Comparison of ENCODE assay signal across 19 mouse cellular contexts in the genomic region with DNA sequence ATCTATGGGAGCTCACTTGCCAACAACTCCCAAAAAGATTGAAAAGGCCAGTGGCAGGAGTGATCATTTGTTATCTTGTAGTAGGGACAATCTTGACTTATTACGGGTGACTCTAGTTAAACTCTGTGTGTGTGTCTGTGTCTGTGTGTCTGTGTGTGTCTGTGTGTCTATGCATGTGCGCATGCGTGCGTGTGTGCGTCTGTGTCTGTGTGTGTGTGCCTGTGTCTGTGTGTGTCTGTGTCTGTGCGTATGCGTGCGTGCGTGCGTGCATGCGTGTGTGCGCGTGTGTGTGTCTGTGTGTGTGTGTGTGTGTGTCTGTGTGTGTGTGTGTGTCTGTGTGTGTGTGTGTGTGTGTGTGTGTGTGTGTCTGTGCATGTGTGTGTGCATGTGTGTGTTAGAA.
DNase-seq lines count a peak whose midpoint lies in the region; ATAC-seq and TF ChIP-seq lines count a peak whose summit lies in the region.
"Had no signal": no experiment of that assay in that cellular context is flagged by ENCODE, and none has a peak within 500 bp of the region (broad histone marks: within the 10 kb centered on the region; RNA-seq: fewer than 3 reads in every experiment).

No protein-coding gene starts in this region.

- peaks cover 6% of the 10 kb centered on the region for H3K4me1 ChIP-seq in forebrain, embryonic 16.5 days (replicated peaks; ENCODE audit: control insufficient read depth, insufficient read depth, low read length)
- no peaks in the 10 kb centered on the region for H3K4me1 ChIP-seq in forebrain, postnatal 0 days (ENCODE audit: insufficient read depth)
- H3K4me1 ChIP-seq in hindbrain, postnatal 0 days (ENCODE audit: insufficient read depth, low read length) = no peaks in the 10 kb centered on the region
- peaks cover 5% of the 10 kb centered on the region for H3K4me1 ChIP-seq in hindbrain, embryonic 14.5 days (replicated peaks; ENCODE audit: control insufficient read depth, insufficient read depth, low read length)
- no peaks in the 10 kb centered on the region for H3K4me1 ChIP-seq in midbrain, embryonic 14.5 days (ENCODE audit: control insufficient read depth, insufficient read depth, low read length)
- H3K4me1 ChIP-seq in midbrain, postnatal 0 days (ENCODE audit: insufficient read depth, low read length) = no peaks in the 10 kb centered on the region
- H3K4me1 ChIP-seq in midbrain, embryonic 16.5 days (ENCODE audit: control insufficient read depth, insufficient read depth, low read length) = no peaks in the 10 kb centered on the region
- H3K4me1 ChIP-seq: embryonic facial prominence, embryonic 15.5 days; forebrain, embryonic 12.5 days; heart, embryonic 13.5 days had no signal

- H3K9me3 ChIP-seq in forebrain, embryonic 16.5 days (ENCODE audit: control insufficient read depth, low read length) = no peaks in the 10 kb centered on the region
- no peaks in the 10 kb centered on the region for H3K9me3 ChIP-seq in forebrain, postnatal 0 days (ENCODE audit: low read length)
- no peaks in the 10 kb centered on the region for H3K9me3 ChIP-seq in hindbrain, postnatal 0 days (ENCODE audit: low read length)
- no peaks in the 10 kb centered on the region for H3K9me3 ChIP-seq in hindbrain, embryonic 14.5 days (ENCODE audit: control insufficient read depth, low read length)
- H3K9me3 ChIP-seq in midbrain, embryonic 14.5 days (ENCODE audit: control insufficient read depth, low read length) = no peaks in the 10 kb centered on the region
- no peaks in the 10 kb centered on the region for H3K9me3 ChIP-seq in midbrain, postnatal 0 days (ENCODE audit: low read length)
- no peaks in the 10 kb centered on the region for H3K9me3 ChIP-seq in midbrain, embryonic 16.5 days (replicated peaks; ENCODE audit: control insufficient read depth, low read length, poor library complexity, severe bottlenecking)
- H3K9me3 ChIP-seq: embryonic facial prominence, embryonic 15.5 days; forebrain, embryonic 12.5 days; heart, embryonic 13.5 days had no signal

- no peak for TF ChIP-seq CTCF in forebrain, postnatal 0 days (IDR thresholded peaks at IDR 0.05; ENCODE audit: low read depth)
- no peak for TF ChIP-seq CTCF in hindbrain, postnatal 0 days (IDR thresholded peaks at IDR 0.05; ENCODE audit: low read depth)
- TF ChIP-seq CTCF in midbrain, postnatal 0 days (IDR thresholded peaks at IDR 0.05) = no peak

- 94% methylated on average over 13 of the region's 13 CpGs for WGBS in forebrain, embryonic 16.5 days
- WGBS in forebrain, postnatal 0 days = 97% methylated on average over 13 of the region's 13 CpGs
- WGBS in hindbrain, postnatal 0 days = 94% methylated on average over 13 of the region's 13 CpGs
- 96% methylated on average over 13 of the region's 13 CpGs for WGBS in hindbrain, embryonic 14.5 days
- 97% methylated on average over 13 of the region's 13 CpGs for WGBS in midbrain, embryonic 14.5 days
- WGBS in midbrain, postnatal 0 days = 99% methylated on average over 13 of the region's 13 CpGs
- WGBS in midbrain, embryonic 16.5 days = over 99% methylated on average over 13 of the region's 13 CpGs

- no peak overlapping the region for H3K27ac ChIP-seq in forebrain, embryonic 16.5 days (ENCODE audit: low read length)
- H3K27ac ChIP-seq in forebrain, postnatal 0 days (ENCODE audit: low read depth, low read length) = no peak overlapping the region
- no peak overlapping the region for H3K27ac ChIP-seq in hindbrain, postnatal 0 days
- no peak overlapping the region; the same call in 1 of the 2 replicates for H3K27ac ChIP-seq in hindbrain, embryonic 14.5 days
- H3K27ac ChIP-seq in midbrain, embryonic 14.5 days (replicated peaks; ENCODE audit: low read depth, low read length) = peak overlapping the region; percentile 45; the same call in 1 of the 2 replicates
- H3K27ac ChIP-seq in midbrain, postnatal 0 days (ENCODE audit: low read depth, low read length) = no peak overlapping the region
- H3K27ac ChIP-seq in midbrain, embryonic 16.5 days (ENCODE audit: low read length) = no peak overlapping the region
- H3K27ac ChIP-seq: embryonic facial prominence, embryonic 15.5 days; forebrain, embryonic 12.5 days; heart, embryonic 13.5 days had no signal

- H3K4me3 ChIP-seq in forebrain, embryonic 16.5 days (replicated peaks; ENCODE audit: low read length) = no peak overlapping the region
- H3K4me3 ChIP-seq in forebrain, postnatal 0 days (ENCODE audit: low read depth, low read length) = no peak overlapping the region
- H3K4me3 ChIP-seq in hindbrain, postnatal 0 days (ENCODE audit: low read length) = no peak overlapping the region
- no peak overlapping the region for H3K4me3 ChIP-seq in hindbrain, embryonic 14.5 days (replicated peaks; ENCODE audit: low read length)
- no peak overlapping the region for H3K4me3 ChIP-seq in midbrain, embryonic 14.5 days (replicated peaks; ENCODE audit: low read depth, low read length)
- H3K4me3 ChIP-seq in midbrain, postnatal 0 days (ENCODE audit: low read depth, low read length) = no peak overlapping the region
- no peak overlapping the region for H3K4me3 ChIP-seq in midbrain, embryonic 16.5 days (ENCODE audit: low read depth, low read length)
- H3K4me3 ChIP-seq: embryonic facial prominence, embryonic 15.5 days; forebrain, embryonic 12.5 days; heart, embryonic 13.5 days had no signal

- no peak overlapping the region for H3K9ac ChIP-seq in forebrain, embryonic 16.5 days (replicated peaks; ENCODE audit: low read depth, low read length)
- no peak overlapping the region for H3K9ac ChIP-seq in forebrain, postnatal 0 days
- no peak overlapping the region for H3K9ac ChIP-seq in hindbrain, postnatal 0 days (replicated peaks; ENCODE audit: low read length)
- no peak overlapping the region for H3K9ac ChIP-seq in hindbrain, embryonic 14.5 days
- H3K9ac ChIP-seq in midbrain, embryonic 14.5 days (replicated peaks; ENCODE audit: low read length) = no peak overlapping the region
- no peak overlapping the region for H3K9ac ChIP-seq in midbrain, postnatal 0 days (replicated peaks; ENCODE audit: low read length, poor library complexity, severe bottlenecking)
- H3K9ac ChIP-seq in midbrain, embryonic 16.5 days (ENCODE audit: low read depth, low read length) = no peak overlapping the region
- H3K9ac ChIP-seq: embryonic facial prominence, embryonic 15.5 days; forebrain, embryonic 12.5 days; heart, embryonic 13.5 days had no signal

- no peaks in the 10 kb centered on the region for H3K27me3 ChIP-seq in forebrain, embryonic 16.5 days (replicated peaks; ENCODE audit: control insufficient read depth, insufficient read depth, low read length)
- no peaks in the 10 kb centered on the region for H3K27me3 ChIP-seq in forebrain, postnatal 0 days (ENCODE audit: insufficient read depth, low read length)
- H3K27me3 ChIP-seq in hindbrain, postnatal 0 days (ENCODE audit: insufficient read depth, low read length) = no peaks in the 10 kb centered on the region
- H3K27me3 ChIP-seq in hindbrain, embryonic 14.5 days (ENCODE audit: control insufficient read depth, insufficient read depth, low read length) = no peaks in the 10 kb centered on the region
- no peaks in the 10 kb centered on the region for H3K27me3 ChIP-seq in midbrain, embryonic 14.5 days (ENCODE audit: control insufficient read depth, insufficient read depth, low read length)
- H3K27me3 ChIP-seq in midbrain, postnatal 0 days (ENCODE audit: insufficient read depth, low read length) = no peaks in the 10 kb centered on the region
- H3K27me3 ChIP-seq in midbrain, embryonic 16.5 days (ENCODE audit: control insufficient read depth, insufficient read depth, low read depth, low read length) = no peaks in the 10 kb centered on the region
- H3K27me3 ChIP-seq: embryonic facial prominence, embryonic 15.5 days; forebrain, embryonic 12.5 days; heart, embryonic 13.5 days had no signal

- H3K36me3 ChIP-seq in forebrain, embryonic 16.5 days (ENCODE audit: control insufficient read depth, insufficient read depth) = no peaks in the 10 kb centered on the region
- no peaks in the 10 kb centered on the region for H3K36me3 ChIP-seq in forebrain, postnatal 0 days (ENCODE audit: insufficient read depth)
- no peaks in the 10 kb centered on the region for H3K36me3 ChIP-seq in hindbrain, postnatal 0 days (ENCODE audit: insufficient read depth, low read length)
- H3K36me3 ChIP-seq in hindbrain, embryonic 14.5 days (replicated peaks; ENCODE audit: control insufficient read depth, insufficient read depth) = no peaks in the 10 kb centered on the region
- no peaks in the 10 kb centered on the region for H3K36me3 ChIP-seq in midbrain, embryonic 14.5 days (ENCODE audit: control insufficient read depth, insufficient read depth, low read length)
- no peaks in the 10 kb centered on the region for H3K36me3 ChIP-seq in midbrain, postnatal 0 days (ENCODE audit: insufficient read depth, low read length)
- no peaks in the 10 kb centered on the region for H3K36me3 ChIP-seq in midbrain, embryonic 16.5 days (ENCODE audit: control insufficient read depth, insufficient read depth, low read length)
- H3K36me3 ChIP-seq: embryonic facial prominence, embryonic 15.5 days; forebrain, embryonic 12.5 days; heart, embryonic 13.5 days had no signal

- 0 out of 2 replicates have a peak, but pooled peaks have one; percentile 26 for ATAC-seq in forebrain, embryonic 16.5 days
- ATAC-seq in forebrain, postnatal 0 days = no peak
- 0 out of 2 replicates have a peak, but pooled peaks have one; percentile 10 for ATAC-seq in hindbrain, postnatal 0 days
- no peak for ATAC-seq in hindbrain, embryonic 14.5 days (ENCODE audit: low FRiP score)
- no peak for ATAC-seq in midbrain, embryonic 14.5 days (ENCODE audit: low FRiP score, low TSS enrichment)
- no peak for ATAC-seq in midbrain, postnatal 0 days (ENCODE audit: low FRiP score)
- peak; percentile 36; the same call in 1 of the 2 replicates for ATAC-seq in midbrain, embryonic 16.5 days

- DNase-seq in forebrain, postnatal 0 days = no peak
- DNase-seq in hindbrain, postnatal 0 days (ENCODE audit: low spot score) = no peak
- DNase-seq in hindbrain, embryonic 14.5 days (ENCODE audit: low spot score) = no peak
- no peak for DNase-seq in midbrain, embryonic 14.5 days
- DNase-seq in midbrain, postnatal 0 days (ENCODE audit: low spot score) = no peak
- DNase-seq in right cerebral cortex, postnatal 14 days = no peak
- DNase-seq: adrenal gland, postnatal 10 days; cerebellum, adult 11 months; cerebellum, adult 8-10 months; cerebellum, postnatal 14 days; embryo, embryonic 11 days; gastrocnemius, postnatal 36 days; heart, adult 11 months; heart, postnatal 36 days had no signal

- no peak overlapping the region for H3K4me2 ChIP-seq in forebrain, embryonic 16.5 days (ENCODE audit: low read length)
- no peak overlapping the region for H3K4me2 ChIP-seq in forebrain, postnatal 0 days (ENCODE audit: low read depth)
- H3K4me2 ChIP-seq in hindbrain, postnatal 0 days (ENCODE audit: low read depth, low read length) = no peak overlapping the region
- no peak overlapping the region for H3K4me2 ChIP-seq in hindbrain, embryonic 14.5 days (replicated peaks)
- no peak overlapping the region for H3K4me2 ChIP-seq in midbrain, embryonic 14.5 days (ENCODE audit: low read length)
- no peak overlapping the region for H3K4me2 ChIP-seq in midbrain, postnatal 0 days (ENCODE audit: low read depth, low read length, poor library complexity, severe bottlenecking)
- no peak overlapping the region for H3K4me2 ChIP-seq in midbrain, embryonic 16.5 days (ENCODE audit: low read length)
- H3K4me2 ChIP-seq: embryonic facial prominence, embryonic 15.5 days; forebrain, embryonic 12.5 days; heart, embryonic 13.5 days had no signal

Comparison
In these comparisons a context has a peak if more than half of its experiments do, and no peak if none do; other contexts are left out.
1. ATAC-seq: peak in forebrain, embryonic 16.5 days (single experiment), hindbrain, postnatal 0 days (single experiment) and midbrain, embryonic 16.5 days (single experiment); none in forebrain, postnatal 0 days (single experiment), hindbrain, embryonic 14.5 days (single experiment), midbrain, embryonic 14.5 days (single experiment) and midbrain, postnatal 0 days (single experiment).